Mouse (Mus musculus): Measurements from ENCODE around the gene Barhl2. TPM values are rescaled to one million over a fixed set of nuclear protein-coding genes. Genes with fewer than 3 reads are reported as not detected.

The Barhl2 gene
- polyA plus RNA-seq, 1 experiment: not detected

GRCm38 (mm10) chr5:106460535-106460934, 2.6 kb upstream of the Barhl2 start:
- no peak overlapping the region for H3K27ac ChIP-seq (ENCODE audit: control insufficient read depth, insufficient read depth, low read length)
- H3K36me3 ChIP-seq (ENCODE audit: control insufficient read depth, insufficient read depth, low read length): no peaks in the 10 kb centered on the region
- no peak for DNase-seq
- WGBS: 7% methylated on average over 17 of the region's 17 CpGs
- no peak overlapping the region for H3K4me3 ChIP-seq (ENCODE audit: control insufficient read depth, insufficient read depth, low read length)
- peaks cover 9% of the 10 kb centered on the region for H3K4me1 ChIP-seq (replicated peaks; ENCODE audit: control insufficient read depth, insufficient read depth, low read length)
- peaks cover 49% of the 10 kb centered on the region for H3K27me3 ChIP-seq (ENCODE audit: control insufficient read depth, insufficient read depth, low read length)
- TF ChIP-seq POLR2A (IDR thresholded peaks at IDR 0.05; ENCODE audit: control insufficient read depth, extremely low read depth, insufficient read depth, low read length, poor library complexity) (no peak), CTCF (IDR thresholded peaks at IDR 0.05; ENCODE audit: borderline replicate concordance, control insufficient read depth, extremely low read depth, insufficient read depth, low read length, poor library complexity) (no peak)

- WGBS: 3% methylated on average over 22 of the region's 22 CpGs
- Histone ChIP-seq H3K27me3 (ENCODE audit: control insufficient read depth, insufficient read depth, low read length) (peaks cover 50% of the 10 kb centered on the region), H3K27ac (ENCODE audit: control insufficient read depth, insufficient read depth, low read length) (no peak overlapping the region)
These were observed 2.1 kb upstream of the Barhl2 start for GRCm38 (mm10) chr5:106460001-106460511.

DNA sequence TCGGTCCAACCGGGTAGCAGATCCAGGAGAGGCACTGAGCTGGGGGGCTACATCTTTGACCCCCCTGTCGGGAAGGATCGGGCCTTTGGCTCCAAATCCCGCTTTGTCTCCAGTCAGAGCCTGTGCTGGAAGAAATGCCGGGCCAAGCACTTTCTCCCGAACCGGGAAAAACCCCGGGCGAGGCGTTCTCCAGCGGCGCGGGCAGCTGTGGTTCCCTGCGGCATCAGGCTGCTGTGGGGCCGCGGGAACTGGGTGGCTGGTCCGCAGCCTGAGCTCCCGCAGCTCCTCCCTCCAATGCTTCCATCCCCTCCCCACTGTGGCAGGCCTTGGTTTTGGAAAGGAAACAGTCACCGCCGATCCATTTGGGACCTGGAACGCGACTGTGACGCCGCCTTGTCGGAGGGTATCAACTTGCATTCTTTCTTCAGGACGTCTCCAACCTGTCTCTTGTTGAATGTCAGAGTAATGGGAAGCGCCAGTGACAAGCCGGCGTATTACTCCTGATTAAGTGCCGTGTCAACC, 1.2 kb upstream of the Barhl2 start:
- Histone ChIP-seq H3K27ac (ENCODE audit: control insufficient read depth, insufficient read depth, low read length) (no peak overlapping the region), H3K4me3 (ENCODE audit: control insufficient read depth, insufficient read depth, low read length) (no peak overlapping the region; the same call in 1 of the 2 replicates), H3K4me1 (replicated peaks; ENCODE audit: control insufficient read depth, insufficient read depth, low read length) (peaks cover 9% of the 10 kb centered on the region), H3K27me3 (ENCODE audit: control insufficient read depth, insufficient read depth, low read length) (peaks cover 55% of the 10 kb centered on the region), H3K36me3 (ENCODE audit: control insufficient read depth, insufficient read depth, low read length) (no peaks in the 10 kb centered on the region)
- no peak for TF ChIP-seq POLR2A (IDR thresholded peaks at IDR 0.05; ENCODE audit: control insufficient read depth, extremely low read depth, insufficient read depth, low read length, poor library complexity)
- no peak for TF ChIP-seq CTCF (IDR thresholded peaks at IDR 0.05; ENCODE audit: borderline replicate concordance, control insufficient read depth, extremely low read depth, insufficient read depth, low read length, poor library complexity)
- DNase-seq: no peak
- 5% methylated on average over 31 of the region's 31 CpGs for WGBS

More at GRCm38 (mm10) chr5:106460001-106460511, 2.1 kb upstream of the Barhl2 start:
- H3K4me3 ChIP-seq (ENCODE audit: control insufficient read depth, insufficient read depth, low read length): no peak overlapping the region
- peaks cover 9% of the 10 kb centered on the region for H3K4me1 ChIP-seq (replicated peaks; ENCODE audit: control insufficient read depth, insufficient read depth, low read length)
- no peaks in the 10 kb centered on the region for H3K36me3 ChIP-seq (ENCODE audit: control insufficient read depth, insufficient read depth, low read length)
- no peak for DNase-seq
- TF ChIP-seq CTCF (IDR thresholded peaks at IDR 0.05; ENCODE audit: borderline replicate concordance, control insufficient read depth, extremely low read depth, insufficient read depth, low read length, poor library complexity) (no peak), POLR2A (IDR thresholded peaks at IDR 0.05; ENCODE audit: control insufficient read depth, extremely low read depth, insufficient read depth, low read length, poor library complexity) (no peak)

DNA sequence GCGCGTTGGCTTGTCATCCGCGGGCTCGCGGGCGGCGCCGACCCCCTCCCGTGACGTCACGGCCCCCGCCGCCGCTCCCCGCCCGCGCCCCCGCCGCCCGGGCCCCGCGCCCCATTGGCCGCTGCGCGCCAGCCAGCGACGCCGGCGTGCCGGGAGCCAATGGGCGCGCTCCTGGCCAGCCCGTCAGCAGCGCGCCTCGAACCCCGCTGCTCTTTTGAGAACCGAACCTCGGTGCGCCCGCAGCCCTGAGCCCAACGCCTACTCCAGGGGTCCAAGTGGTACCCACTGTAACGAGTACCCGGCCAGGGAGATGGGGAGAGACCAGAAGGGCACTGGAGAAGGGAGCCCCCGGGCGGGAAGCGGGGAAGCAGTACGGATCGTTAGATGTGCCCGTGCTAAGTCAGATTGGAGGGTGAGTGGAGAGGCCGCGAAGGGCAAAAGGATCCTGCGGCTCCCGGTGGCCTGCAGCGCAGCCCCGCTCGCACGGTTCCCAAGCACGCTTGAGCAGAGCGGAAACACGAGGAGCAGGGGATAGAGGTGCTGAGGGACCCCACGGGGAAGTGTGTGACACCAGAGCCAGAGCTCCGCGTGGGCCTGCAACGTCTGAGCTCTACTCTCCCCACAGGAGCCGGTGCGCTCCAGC, 632 bp upstream of the Barhl2 start:
- WGBS: 4% methylated on average over 65 of the region's 68 CpGs
- H3K27ac ChIP-seq (ENCODE audit: control insufficient read depth, insufficient read depth, low read length): no peak overlapping the region
- H3K36me3 ChIP-seq (ENCODE audit: control insufficient read depth, insufficient read depth, low read length): no peaks in the 10 kb centered on the region
- no peak for DNase-seq
- H3K4me1 ChIP-seq (replicated peaks; ENCODE audit: control insufficient read depth, insufficient read depth, low read length): peaks cover 9% of the 10 kb centered on the region
- no peak for TF ChIP-seq POLR2A (IDR thresholded peaks at IDR 0.05; ENCODE audit: control insufficient read depth, extremely low read depth, insufficient read depth, low read length, poor library complexity)
- no peak for TF ChIP-seq CTCF (IDR thresholded peaks at IDR 0.05; ENCODE audit: borderline replicate concordance, control insufficient read depth, extremely low read depth, insufficient read depth, low read length, poor library complexity)
- H3K27me3 ChIP-seq (ENCODE audit: control insufficient read depth, insufficient read depth, low read length): peaks cover 51% of the 10 kb centered on the region
- peak overlapping the region; percentile 30 for H3K4me3 ChIP-seq (ENCODE audit: control insufficient read depth, insufficient read depth, low read length)

DNA sequence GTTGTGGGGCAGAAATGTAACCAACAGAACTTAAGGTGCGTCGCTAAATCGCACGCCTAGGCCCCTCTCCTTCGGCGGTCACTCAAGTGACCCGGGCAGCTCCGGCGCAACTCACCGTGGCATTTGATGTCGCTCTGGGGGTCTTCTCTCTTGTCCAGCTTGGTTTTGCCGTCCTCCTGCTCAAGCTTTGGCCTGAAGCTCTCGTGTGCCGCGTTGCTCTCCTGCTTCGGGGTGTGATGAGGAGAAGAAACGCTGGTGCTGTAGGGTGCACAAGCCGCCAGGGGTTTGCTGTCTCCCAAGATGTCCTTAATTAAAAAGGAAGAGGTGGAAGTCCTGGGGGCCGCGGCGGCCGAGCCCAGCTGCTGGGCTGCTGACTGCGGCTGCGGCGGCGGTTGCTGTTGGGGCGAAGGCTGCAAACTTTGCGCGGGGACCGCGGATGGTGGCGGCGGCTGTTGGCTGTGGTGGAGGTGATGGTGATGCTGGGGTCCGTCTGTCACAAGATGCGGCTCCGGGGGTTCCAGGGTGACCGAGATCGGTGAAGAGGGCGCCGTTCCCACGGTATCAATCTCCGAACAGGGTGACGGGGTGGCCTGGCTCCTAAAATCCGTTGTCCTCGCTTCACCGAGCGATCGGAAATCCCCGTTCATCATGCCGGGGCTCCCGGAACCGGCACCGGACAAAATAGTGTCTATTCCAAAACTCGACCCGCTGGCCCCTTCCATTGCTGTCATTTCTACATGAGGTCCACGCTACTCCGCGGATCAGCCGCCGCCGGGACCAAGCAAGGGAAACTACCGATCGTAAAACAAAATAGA, 648 bp downstream of the Barhl2 start:
- DNase-seq: no peak
- H3K4me3 ChIP-seq (ENCODE audit: control insufficient read depth, insufficient read depth, low read length): no peak overlapping the region
- 4% methylated on average over 63 of the region's 63 CpGs for whole genome bisulfite sequencing
- no peak overlapping the region for H3K27ac ChIP-seq (ENCODE audit: control insufficient read depth, insufficient read depth, low read length)
- H3K27me3 ChIP-seq (ENCODE audit: control insufficient read depth, insufficient read depth, low read length): peaks cover 54% of the 10 kb centered on the region
- H3K36me3 ChIP-seq (ENCODE audit: control insufficient read depth, insufficient read depth, low read length): no peaks in the 10 kb centered on the region
- H3K4me1 ChIP-seq (replicated peaks; ENCODE audit: control insufficient read depth, insufficient read depth, low read length): peaks cover 9% of the 10 kb centered on the region
- no peak for TF ChIP-seq CTCF (IDR thresholded peaks at IDR 0.05; ENCODE audit: borderline replicate concordance, control insufficient read depth, extremely low read depth, insufficient read depth, low read length, poor library complexity)
- no peak for TF ChIP-seq POLR2A (IDR thresholded peaks at IDR 0.05; ENCODE audit: control insufficient read depth, extremely low read depth, insufficient read depth, low read length, poor library complexity)

- 5% methylated on average over 7 of the region's 7 CpGs for WGBS
- no peak for DNase-seq
- peaks cover 9% of the 10 kb centered on the region for H3K4me1 ChIP-seq (replicated peaks; ENCODE audit: control insufficient read depth, insufficient read depth, low read length)
- H3K27ac ChIP-seq (ENCODE audit: control insufficient read depth, insufficient read depth, low read length): no peak overlapping the region
- peaks cover 61% of the 10 kb centered on the region for H3K27me3 ChIP-seq (ENCODE audit: control insufficient read depth, insufficient read depth, low read length)
- no peak overlapping the region for H3K4me3 ChIP-seq (ENCODE audit: control insufficient read depth, insufficient read depth, low read length)
- TF ChIP-seq POLR2A (IDR thresholded peaks at IDR 0.05; ENCODE audit: control insufficient read depth, extremely low read depth, insufficient read depth, low read length, poor library complexity) (no peak), CTCF (IDR thresholded peaks at IDR 0.05; ENCODE audit: borderline replicate concordance, control insufficient read depth, extremely low read depth, insufficient read depth, low read length, poor library complexity) (no peak)
- H3K36me3 ChIP-seq (ENCODE audit: control insufficient read depth, insufficient read depth, low read length): no peaks in the 10 kb centered on the region
These were observed 2.0 kb downstream of the Barhl2 start for GRCm38 (mm10) chr5:106455984-106456383.

All from thymus, adult 2 months (tissue).